Mouse (Mus musculus): ENCODE measurements around the gene Rabl6.
A peak's percentile ranks its signal among the peaks of the same experiment; 100 is the strongest.

The Rabl6 gene

GRCm38 (mm10) chr2:25591863-25592262 lies 16.5 kb downstream of the Rabl6 start:
- no peak for DNase-seq

- DNase-seq = no peak
Measured at GRCm38 (mm10) chr2:25588227-25588907, 20.0 kb downstream of the Rabl6 start.

GRCm38 (mm10) chr2:25587290-25587689 lies 21.0 kb downstream of the Rabl6 start:
- no peak for DNase-seq

GRCm38 (mm10) chr2:25585601-25586000 lies 22.7 kb downstream of the Rabl6 start:
- DNase-seq = no peak

GRCm38 (mm10) chr2:25584856-25585255 lies 23.5 kb downstream of the Rabl6 start:
- DNase-seq = no peak

- no peak for DNase-seq
Measured at GRCm38 (mm10) chr2:25584152-25584551, 24.2 kb downstream of the Rabl6 start.

GRCm38 (mm10) chr2:25583571-25583970 lies 24.8 kb downstream of the Rabl6 start:
- DNase-seq = no peak

- no peak for DNase-seq
Measured at GRCm38 (mm10) chr2:25583120-25583481, 25.2 kb downstream of the Rabl6 start.

- DNase-seq = peak; percentile 78
Measured at GRCm38 (mm10) chr2:25582466-25583119, 25.7 kb downstream of the Rabl6 start.

GRCm38 (mm10) chr2:25581901-25582301 lies 26.4 kb downstream of the Rabl6 start:
- DNase-seq = peak; percentile 96

GRCm38 (mm10) chr2:25581294-25581864 lies 26.9 kb downstream of the Rabl6 start, which contains the start of gene Ajm1:
Gene Ajm1 (minus strand): TSS chr2:25581757.
- DNase-seq = peak; percentile 95

GRCm38 (mm10) chr2:25580621-25581101 lies 27.7 kb downstream of the Rabl6 start:
- DNase-seq = peak; percentile 74

GRCm38 (mm10) chr2:25579737-25580460 lies 28.4 kb downstream of the Rabl6 start:
- DNase-seq = peak; percentile 93

- peak; percentile 78 for DNase-seq
Measured at GRCm38 (mm10) chr2:25578796-25579736, 29.3 kb downstream of the Rabl6 start.

GRCm38 (mm10) chr2:25577951-25578795 lies 30.1 kb downstream of the Rabl6 start:
- peak; percentile 64 for DNase-seq

GRCm38 (mm10) chr2:25576965-25577891 lies 31.1 kb downstream of the Rabl6 start:
- peak; percentile 58 for DNase-seq

- peak; percentile 61 for DNase-seq
Measured at GRCm38 (mm10) chr2:25576028-25576850, 32.1 kb downstream of the Rabl6 start.

GRCm38 (mm10) chr2:25575432-25576027 lies 32.8 kb downstream of the Rabl6 start:
- DNase-seq = peak; percentile 81
